Mouse (Mus musculus) 3T3-L1 (cell line): ENCODE data around the gene Xpot.

Source experiments
- DNase-seq: peaks from one replicate; pipeline ENCODE4 v3.0.0-alpha.2; 2015; ENCODE audit warnings: low read depth, low spot score

Gene Xpot

GRCm38 (mm10) chr10:121622431-121622830, 3.7 kb downstream of the Xpot start:
- DNase-seq, result no peak

- no peak for DNase-seq
Observed at GRCm38 (mm10) chr10:121615935-121616334, 10.2 kb downstream of the Xpot start.

- DNase-seq, result no peak
Observed at GRCm38 (mm10) chr10:121615146-121615870, 10.8 kb downstream of the Xpot start.

GRCm38 (mm10) chr10:121613570-121613969, 12.6 kb downstream of the Xpot start:
- no peak for DNase-seq

- DNase-seq, result no peak
Observed at GRCm38 (mm10) chr10:121612448-121612847, 13.7 kb downstream of the Xpot start.

- DNase-seq, result no peak
Observed at GRCm38 (mm10) chr10:121611587-121611986, 14.5 kb downstream of the Xpot start.

GRCm38 (mm10) chr10:121608177-121608576, 18.0 kb downstream of the Xpot start:
- no peak for DNase-seq

- peak; percentile 27 for DNase-seq
Observed at GRCm38 (mm10) chr10:121604632-121605344, 21.3 kb downstream of the Xpot start.

- DNase-seq, result no peak
Observed at GRCm38 (mm10) chr10:121603556-121603955, 22.6 kb downstream of the Xpot start.

- DNase-seq, result no peak
Observed at GRCm38 (mm10) chr10:121601272-121601671, 24.9 kb downstream of the Xpot start.

- DNase-seq, result no peak
Observed at GRCm38 (mm10) chr10:121596580-121596979, 29.6 kb downstream of the Xpot start.

- no peak for DNase-seq
Observed at GRCm38 (mm10) chr10:121591106-121591505, 35.0 kb downstream of the Xpot start.

- peak; percentile 67 for DNase-seq
Observed at GRCm38 (mm10) chr10:121587371-121587840, 38.7 kb downstream of the Xpot start.

- DNase-seq, result peak; percentile 79
Observed at GRCm38 (mm10) chr10:121586675-121587370, 39.3 kb downstream of the Xpot start, which contains the start of gene Tbk1. Gene Tbk1 (minus strand): TSS chr10:121586787.

- peak; percentile 74 for DNase-seq
Observed at GRCm38 (mm10) chr10:121585791-121586642, 40.1 kb downstream of the Xpot start.

GRCm38 (mm10) chr10:121585056-121585790, 40.9 kb downstream of the Xpot start:
- peak; percentile 7 for DNase-seq

- no peak for DNase-seq
Observed at GRCm38 (mm10) chr10:121584033-121584432, 42.1 kb downstream of the Xpot start.

GRCm38 (mm10) chr10:121583016-121583415, 43.1 kb downstream of the Xpot start:
- no peak for DNase-seq

- no peak for DNase-seq
Observed at GRCm38 (mm10) chr10:121582287-121582686, 43.8 kb downstream of the Xpot start.

- DNase-seq, result no peak
Observed at GRCm38 (mm10) chr10:121581405-121581804, 44.7 kb downstream of the Xpot start.

GRCm38 (mm10) chr10:121580381-121580780, 45.8 kb downstream of the Xpot start:
- no peak for DNase-seq
